Mouse (Mus musculus): ENCODE data around the gene Kmo. TPM values are rescaled to one million over a fixed set of nuclear protein-coding genes. Genes with fewer than 3 reads are reported as not detected.

Kmo gene
- polyA plus RNA-seq, 1 experiment from 2014 or later = not detected

GRCm38 (mm10) chr1:175602231-175602630, 17.9 kb upstream of the Kmo start:
- no peaks in the 10 kb centered on the region for H3K27me3 ChIP-seq (replicated peaks; ENCODE audit: control insufficient read depth, insufficient read depth, low read length)
- H3K9me3 ChIP-seq (replicated peaks; ENCODE audit: control insufficient read depth, low read length) = no peaks in the 10 kb centered on the region
- no peaks in the 10 kb centered on the region for H3K4me1 ChIP-seq (ENCODE audit: control insufficient read depth, insufficient read depth, low read length)
- no peak overlapping the region for H3K4me2 ChIP-seq (ENCODE audit: low read length)
- DNase-seq (ENCODE audit: low spot score) (no peak), ATAC-seq (no peak)
- peaks cover 52% of the 10 kb centered on the region for H3K36me3 ChIP-seq (ENCODE audit: control insufficient read depth, insufficient read depth, low read length)
- 93% methylated on average over 11 of the region's 11 CpGs for WGBS
- H3K4me3 ChIP-seq (ENCODE audit: low read depth, low read length) = no peak overlapping the region
- H3K9ac ChIP-seq (ENCODE audit: low read length) = no peak overlapping the region
- H3K27ac ChIP-seq (ENCODE audit: low read depth, low read length) = no peak overlapping the region

- Histone ChIP-seq H3K36me3 (ENCODE audit: control insufficient read depth, insufficient read depth, low read length) (peaks cover 63% of the 10 kb centered on the region), H3K9me3 (replicated peaks; ENCODE audit: control insufficient read depth, low read length) (no peaks in the 10 kb centered on the region), H3K4me2 (ENCODE audit: low read length) (no peak overlapping the region), H3K27me3 (replicated peaks; ENCODE audit: control insufficient read depth, insufficient read depth, low read length) (no peaks in the 10 kb centered on the region), H3K9ac (ENCODE audit: low read length) (no peak overlapping the region), H3K27ac (ENCODE audit: low read depth, low read length) (no peak overlapping the region), H3K4me1 (ENCODE audit: control insufficient read depth, insufficient read depth, low read length) (no peaks in the 10 kb centered on the region), H3K4me3 (ENCODE audit: low read depth, low read length) (no peak overlapping the region)
- peak; percentile 56 for DNase-seq (ENCODE audit: low spot score)
- 71% methylated on average over 6 of the region's 6 CpGs for WGBS
- ATAC-seq = no peak
These were observed 16.8 kb upstream of the Kmo start for GRCm38 (mm10) chr1:175603390-175603789.

GRCm38 (mm10) chr1:175607308-175607707, 12.9 kb upstream of the Kmo start:
- WGBS = 91% methylated on average over 6 of the region's 6 CpGs
- Histone ChIP-seq H3K36me3 (ENCODE audit: control insufficient read depth, insufficient read depth, low read length) (peaks cover 80% of the 10 kb centered on the region), H3K9me3 (replicated peaks; ENCODE audit: control insufficient read depth, low read length) (no peaks in the 10 kb centered on the region), H3K27ac (ENCODE audit: low read depth, low read length) (no peak overlapping the region), H3K9ac (ENCODE audit: low read length) (no peak overlapping the region), H3K4me3 (ENCODE audit: low read depth, low read length) (no peak overlapping the region), H3K27me3 (replicated peaks; ENCODE audit: control insufficient read depth, insufficient read depth, low read length) (no peaks in the 10 kb centered on the region), H3K4me1 (ENCODE audit: control insufficient read depth, insufficient read depth, low read length) (no peaks in the 10 kb centered on the region), H3K4me2 (ENCODE audit: low read length) (no peak overlapping the region)
- no peak for DNase-seq (ENCODE audit: low spot score)
- no peak for ATAC-seq

GRCm38 (mm10) chr1:175607838-175608585, 12.2 kb upstream of the Kmo start:
- H3K36me3 ChIP-seq (ENCODE audit: control insufficient read depth, insufficient read depth, low read length) = peaks cover 81% of the 10 kb centered on the region
- no peak overlapping the region for H3K4me3 ChIP-seq (ENCODE audit: low read depth, low read length)
- no peaks in the 10 kb centered on the region for H3K27me3 ChIP-seq (replicated peaks; ENCODE audit: control insufficient read depth, insufficient read depth, low read length)
- H3K27ac ChIP-seq (ENCODE audit: low read depth, low read length) = no peak overlapping the region
- DNase-seq (ENCODE audit: low spot score) = no peak
- H3K4me2 ChIP-seq (ENCODE audit: low read length) = no peak overlapping the region
- no peaks in the 10 kb centered on the region for H3K9me3 ChIP-seq (replicated peaks; ENCODE audit: control insufficient read depth, low read length)
- no peak for ATAC-seq
- no peak overlapping the region for H3K9ac ChIP-seq (ENCODE audit: low read length)
- H3K4me1 ChIP-seq (ENCODE audit: control insufficient read depth, insufficient read depth, low read length) = no peaks in the 10 kb centered on the region
- WGBS = 93% methylated on average over 18 of the region's 18 CpGs

GRCm38 (mm10) chr1:175608708-175609107, 11.5 kb upstream of the Kmo start:
- H3K4me1 ChIP-seq (ENCODE audit: control insufficient read depth, insufficient read depth, low read length) = no peaks in the 10 kb centered on the region
- H3K27me3 ChIP-seq (replicated peaks; ENCODE audit: control insufficient read depth, insufficient read depth, low read length) = no peaks in the 10 kb centered on the region
- H3K27ac ChIP-seq (ENCODE audit: low read depth, low read length) = no peak overlapping the region
- no peak overlapping the region for H3K4me3 ChIP-seq (ENCODE audit: low read depth, low read length)
- ATAC-seq (no peak), DNase-seq (ENCODE audit: low spot score) (no peak)
- H3K9me3 ChIP-seq (replicated peaks; ENCODE audit: control insufficient read depth, low read length) = no peaks in the 10 kb centered on the region
- 93% methylated on average over 3 of the region's 3 CpGs for WGBS
- no peak overlapping the region for H3K9ac ChIP-seq (ENCODE audit: low read length)
- H3K36me3 ChIP-seq (ENCODE audit: control insufficient read depth, insufficient read depth, low read length) = peaks cover 79% of the 10 kb centered on the region
- no peak overlapping the region for H3K4me2 ChIP-seq (ENCODE audit: low read length)

- Histone ChIP-seq H3K27me3 (replicated peaks; ENCODE audit: control insufficient read depth, insufficient read depth, low read length) (no peaks in the 10 kb centered on the region), H3K27ac (ENCODE audit: low read depth, low read length) (no peak overlapping the region), H3K9ac (ENCODE audit: low read length) (no peak overlapping the region), H3K36me3 (ENCODE audit: control insufficient read depth, insufficient read depth, low read length) (peaks cover 72% of the 10 kb centered on the region), H3K9me3 (replicated peaks; ENCODE audit: control insufficient read depth, low read length) (no peaks in the 10 kb centered on the region), H3K4me2 (ENCODE audit: low read length) (no peak overlapping the region), H3K4me1 (ENCODE audit: control insufficient read depth, insufficient read depth, low read length) (no peaks in the 10 kb centered on the region), H3K4me3 (ENCODE audit: low read depth, low read length) (no peak overlapping the region)
- ATAC-seq (no peak), DNase-seq (ENCODE audit: low spot score) (no peak)
- WGBS = 92% methylated on average over 9 of the region's 9 CpGs
These were observed 5.2 kb upstream of the Kmo start for GRCm38 (mm10) chr1:175614992-175615391.

- H3K36me3 ChIP-seq (ENCODE audit: control insufficient read depth, insufficient read depth, low read length) = peaks cover 6% of the 10 kb centered on the region; the same call in 1 of the 2 replicates
- H3K4me2 ChIP-seq (ENCODE audit: low read length) = no peak overlapping the region
- no peaks in the 10 kb centered on the region for H3K9me3 ChIP-seq (replicated peaks; ENCODE audit: control insufficient read depth, low read length)
- no peak overlapping the region for H3K9ac ChIP-seq (ENCODE audit: low read length)
- H3K27me3 ChIP-seq (replicated peaks; ENCODE audit: control insufficient read depth, insufficient read depth, low read length) = no peaks in the 10 kb centered on the region
- H3K27ac ChIP-seq (ENCODE audit: low read depth, low read length) = no peak overlapping the region
- whole genome bisulfite sequencing = 87% methylated on average over 6 of the region's 6 CpGs
- ATAC-seq (no peak), DNase-seq (ENCODE audit: low spot score) (no peak)
- H3K4me1 ChIP-seq (ENCODE audit: control insufficient read depth, insufficient read depth, low read length) = peaks cover 8% of the 10 kb centered on the region; the same call in 1 of the 2 replicates
- no peak overlapping the region for H3K4me3 ChIP-seq (ENCODE audit: low read depth, low read length)
These were observed 3.5 kb downstream of the Kmo start for GRCm38 (mm10) chr1:175623656-175624055.

GRCm38 (mm10) chr1:175625257-175625879, 5.2 kb downstream of the Kmo start, which contains the start of gene Fh1:
Gene Fh1, minus strand, starts transcription at chr1:175625635.
- H3K4me3 ChIP-seq (ENCODE audit: low read depth, low read length) = peak within 1 kb of the TSS; percentile 78
- H3K9me3 ChIP-seq (replicated peaks; ENCODE audit: control insufficient read depth, low read length) = no peaks in the 10 kb centered on the region
- DNase-seq (ENCODE audit: low spot score) (peak; percentile 99), ATAC-seq (peak; percentile 100)
- peak within 1 kb of the TSS; percentile 93 for H3K9ac ChIP-seq (ENCODE audit: low read length)
- peak within 1 kb of the TSS; percentile 73 for H3K27ac ChIP-seq (ENCODE audit: low read depth, low read length)
- H3K27me3 ChIP-seq (replicated peaks; ENCODE audit: control insufficient read depth, insufficient read depth, low read length) = no peaks in the 10 kb centered on the region
- under 1% methylated on average over 58 of the region's 58 CpGs for WGBS
- H3K4me1 ChIP-seq (ENCODE audit: control insufficient read depth, insufficient read depth, low read length) = peaks cover 8% of the 10 kb centered on the region; the same call in 1 of the 2 replicates
- H3K4me2 ChIP-seq (ENCODE audit: low read length) = peak within 1 kb of the TSS; percentile 89
- H3K36me3 ChIP-seq (ENCODE audit: control insufficient read depth, insufficient read depth, low read length) = no peaks in the 10 kb centered on the region

All from forebrain, embryonic 14.5 days (tissue).